Mouse (Mus musculus) intestine, embryonic 14.5 days (tissue): ENCODE data around the gene Snx29. TPM values are rescaled to one million over a fixed set of nuclear protein-coding genes. Genes with fewer than 3 reads are reported as not detected.
A peak's percentile ranks its signal among the peaks of the same experiment; 100 is the strongest.

Experiments
- ATAC-seq: fragments of 200-750 bp; cut with Nextera tagmentation; replicated peaks from 2 replicates; pipeline ENCODE4 v1.8.0; 2017; ENCODE audit warnings: low read depth, moderate number of reproducible peaks, moderate TSS enrichment, moderate library complexity; ENCODE audit not compliant: low FRiP score, low TSS enrichment
- DNase-seq: peaks from one replicate; pipeline ENCODE4 v3.0.0-alpha.2; 2018; ENCODE audit warnings: low spot score
- H3K27ac ChIP-seq: fragments of 300-500 bp; sonication (generic); 2 replicates; pipeline ENCODE4 v1.5.1; 2014; ENCODE audit warnings: low read depth, mild to moderate bottlenecking, control low read depth
- H3K27me3 ChIP-seq: fragments of 300-500 bp; sonication (generic); replicated peaks from 2 replicates; pipeline ENCODE4 v1.6.1; 2014; ENCODE audit warnings: low read length, control low read depth; ENCODE audit not compliant: control insufficient read depth, insufficient read depth
- H3K36me3 ChIP-seq: fragments of 300-500 bp; sonication (generic); 2 replicates; pipeline ENCODE4 v1.6.1; 2014; ENCODE audit warnings: low read length, control low read depth; ENCODE audit not compliant: control insufficient read depth, insufficient read depth
- H3K4me1 ChIP-seq: fragments of 300-500 bp; sonication (generic); replicated peaks from 2 replicates; pipeline ENCODE4 v1.6.1; 2014; ENCODE audit warnings: low read length, control low read depth, mixed read lengths; ENCODE audit not compliant: control insufficient read depth, insufficient read depth
- H3K4me2 ChIP-seq: fragments of 300-500 bp; sonication (generic); 2 replicates; pipeline ENCODE4 v1.6.1; 2014; ENCODE audit warnings: low read length
- H3K4me3 ChIP-seq: fragments of 300-500 bp; sonication (generic); 2 replicates; pipeline ENCODE4 v1.5.1; 2014; ENCODE audit warnings: low read depth, low read length, control low read depth, mixed read lengths
- H3K9ac ChIP-seq: fragments of 300-500 bp; sonication (generic); 2 replicates; pipeline ENCODE4 v1.6.1; 2014; ENCODE audit warnings: mild to moderate bottlenecking, low read length
- H3K9me3 ChIP-seq: fragments of 300-500 bp; sonication (generic); 2 replicates; pipeline ENCODE4 v1.6.1; 2016; ENCODE audit warnings: low read length, control low read depth; ENCODE audit not compliant: control insufficient read depth
- WGBS: fragments of 180-500 bp; shearing (Covaris S2); extraction: QIAGEN DNeasy Blood & Tissue Kit; methylation state at CpG from one replicate; pipeline ENCODE4 v1.1.7; 2014; 5-methylcytosine and 5-hydroxymethylcytosine counted together
- polyA plus RNA-seq: library from polyadenylated mRNA; unstranded; fragments of >200 nt; fragmentation: Nextera tagmentation; extraction: Ambion mirVana; gene quantifications from 2 replicates; pipeline ENCODE4 v1.2.1, GENCODE M21; 2014

Gene Snx29
- polyA plus RNA-seq, 1 experiment from 2014 or later: 6.3 TPM

DNA sequence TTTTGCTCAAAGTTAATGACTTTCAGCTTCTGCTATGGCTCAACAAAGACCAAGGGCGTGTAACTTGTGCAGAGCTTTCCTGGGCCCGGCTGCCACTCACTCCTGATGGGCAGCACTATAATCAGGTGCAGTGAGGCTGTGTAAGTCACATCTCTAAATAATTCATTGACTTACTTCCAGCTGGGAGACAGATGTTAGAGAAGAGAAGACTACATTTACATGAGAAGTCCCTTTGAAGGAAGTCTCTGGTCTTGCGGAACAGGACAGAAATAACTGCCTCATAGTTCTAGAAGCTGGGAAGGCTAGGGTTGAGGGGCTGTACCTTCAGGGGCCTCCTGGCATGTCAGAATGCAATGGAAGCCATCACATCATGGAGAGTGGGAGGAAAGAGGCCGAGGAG, 127.9 kb downstream of the Snx29 start:
- no peak overlapping the region for H3K4me2 ChIP-seq
- peaks cover 6% of the 10 kb centered on the region; the same call in 1 of the 2 replicates for H3K36me3 ChIP-seq
- no peak overlapping the region for H3K27ac ChIP-seq
- WGBS: 83% methylated on average over 4 of the region's 4 CpGs
- H3K4me1 ChIP-seq: no peaks in the 10 kb centered on the region
- ATAC-seq (no peak), DNase-seq (no peak)
- H3K27me3 ChIP-seq: no peaks in the 10 kb centered on the region
- H3K9ac ChIP-seq: no peak overlapping the region
- H3K4me3 ChIP-seq: no peak overlapping the region
- H3K9me3 ChIP-seq: no peaks in the 10 kb centered on the region

DNA sequence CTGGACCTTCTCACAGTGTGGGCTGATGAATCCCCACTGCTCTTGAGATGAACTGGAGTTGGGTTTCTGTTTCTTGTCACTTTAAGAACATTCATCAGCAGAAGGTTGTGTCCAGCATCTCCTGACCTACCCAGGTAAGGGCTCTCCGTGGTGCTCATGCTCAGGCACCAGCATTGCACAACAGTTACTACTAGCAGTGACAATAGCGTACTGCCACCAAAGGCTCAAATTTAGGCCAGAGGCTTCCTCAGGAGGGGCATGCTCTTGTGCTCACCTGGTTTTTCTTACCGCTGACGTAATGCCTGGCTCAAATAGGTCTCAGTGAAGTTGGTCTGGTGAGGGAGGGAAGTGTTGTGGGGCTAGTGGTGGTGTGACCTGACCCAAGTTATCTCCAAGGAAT, 132.2 kb downstream of the Snx29 start:
- H3K27me3 ChIP-seq: no peaks in the 10 kb centered on the region
- 0 out of 2 replicates have a peak, but pooled peaks cover 4% of the 10 kb centered on the region for H3K36me3 ChIP-seq
- no peak overlapping the region for H3K4me2 ChIP-seq
- no peak for DNase-seq
- WGBS: 97% methylated on average over 4 of the region's 4 CpGs
- no peak overlapping the region for H3K27ac ChIP-seq
- H3K9ac ChIP-seq: no peak overlapping the region
- H3K4me3 ChIP-seq: no peak overlapping the region
- H3K4me1 ChIP-seq: no peaks in the 10 kb centered on the region
- H3K9me3 ChIP-seq: no peaks in the 10 kb centered on the region
- no peak for ATAC-seq

DNA sequence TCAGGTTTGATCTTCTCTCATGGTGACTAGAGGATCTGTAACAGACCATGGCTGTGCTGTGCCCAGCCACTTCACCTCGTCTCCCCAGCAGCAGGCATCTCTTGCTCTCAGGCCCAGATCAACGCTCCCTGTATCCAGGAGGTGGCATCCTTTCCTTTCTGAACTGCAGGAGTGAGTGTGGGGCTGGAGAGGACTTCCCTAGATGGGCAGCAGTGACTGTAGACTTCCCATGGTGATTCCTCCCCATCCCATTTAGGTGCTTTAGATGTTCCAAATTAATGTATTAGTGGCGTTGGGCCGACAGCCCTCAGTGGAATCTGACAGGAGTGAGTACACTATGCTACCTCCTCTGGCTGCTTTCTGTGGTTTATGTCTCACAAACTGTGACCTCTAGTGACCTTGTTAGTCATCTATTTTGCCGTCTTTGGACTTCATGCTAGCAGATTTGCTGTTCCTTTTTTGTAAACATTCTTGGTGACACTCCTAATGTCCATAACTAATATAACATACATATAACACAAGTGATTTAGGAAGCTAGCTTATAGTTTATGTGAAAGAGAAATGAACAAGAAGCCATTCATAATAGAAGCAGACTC, 132.9 kb downstream of the Snx29 start:
- no peak overlapping the region for H3K27ac ChIP-seq
- ATAC-seq (no peak), DNase-seq (no peak)
- H3K9me3 ChIP-seq: no peaks in the 10 kb centered on the region
- WGBS: 76% methylated on average over 5 of the region's 5 CpGs
- 0 out of 2 replicates have a peak, but pooled peaks cover 4% of the 10 kb centered on the region for H3K36me3 ChIP-seq
- H3K4me3 ChIP-seq: no peak overlapping the region
- H3K4me2 ChIP-seq: no peak overlapping the region
- H3K27me3 ChIP-seq: no peaks in the 10 kb centered on the region
- H3K9ac ChIP-seq: no peak overlapping the region
- H3K4me1 ChIP-seq: no peaks in the 10 kb centered on the region

DNA sequence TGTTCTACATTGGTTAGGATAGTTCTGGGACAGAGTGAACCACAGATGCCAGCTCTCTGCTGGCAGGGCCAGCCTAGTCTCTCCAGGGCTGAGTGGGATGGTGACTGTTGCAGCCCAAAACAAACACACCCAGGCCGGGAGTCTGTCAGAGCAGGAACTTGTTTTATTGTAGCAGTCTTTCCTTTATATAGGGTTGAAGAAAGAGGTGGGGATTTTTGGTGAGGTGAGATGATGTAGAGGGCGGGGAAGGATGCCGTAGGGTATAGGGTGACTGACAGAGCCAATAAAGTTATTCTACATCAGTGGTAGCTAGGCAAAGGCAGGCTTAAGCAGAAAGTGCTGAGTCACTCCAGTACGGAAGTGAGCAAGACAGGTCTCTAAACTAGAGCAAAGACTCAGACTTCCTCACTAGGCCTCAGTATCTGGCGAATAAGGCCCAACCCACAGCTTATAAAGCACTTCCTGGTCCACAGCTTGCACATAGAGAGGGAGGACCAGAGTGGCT, 133.5 kb downstream of the Snx29 start:
- Histone ChIP-seq H3K4me3 (no peak overlapping the region), H3K4me2 (no peak overlapping the region), H3K27me3 (no peaks in the 10 kb centered on the region), H3K27ac (no peak overlapping the region), H3K4me1 (no peaks in the 10 kb centered on the region), H3K9ac (no peak overlapping the region), H3K9me3 (no peaks in the 10 kb centered on the region), H3K36me3 (0 out of 2 replicates have a peak, but pooled peaks cover 4% of the 10 kb centered on the region)
- ATAC-seq (peak; percentile 53; the same call in 1 of the 2 replicates), DNase-seq (no peak)
- 75% methylated on average over 5 of the region's 5 CpGs for WGBS

DNA sequence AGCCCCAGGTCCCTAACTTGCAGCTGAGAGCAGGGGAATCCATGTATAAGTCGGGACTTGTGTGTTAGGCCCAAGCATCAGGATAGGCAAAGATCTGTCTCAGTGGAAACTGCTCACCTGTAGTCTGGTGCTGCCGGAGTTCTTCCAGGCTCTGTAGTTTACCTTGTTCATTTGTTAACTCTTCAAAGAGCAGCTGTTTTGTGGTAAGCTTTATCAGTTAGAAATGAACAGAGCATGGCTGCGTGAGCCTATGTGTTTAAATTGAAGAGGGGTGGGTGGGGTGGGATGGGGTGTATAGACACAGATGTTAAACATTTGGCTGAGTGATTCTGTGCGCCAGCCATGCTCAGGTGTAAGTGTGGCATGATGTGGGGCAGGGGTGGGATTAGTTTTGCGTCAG, 134.4 kb downstream of the Snx29 start:
- Histone ChIP-seq H3K4me1 (no peaks in the 10 kb centered on the region), H3K9ac (no peak overlapping the region)

DNA sequence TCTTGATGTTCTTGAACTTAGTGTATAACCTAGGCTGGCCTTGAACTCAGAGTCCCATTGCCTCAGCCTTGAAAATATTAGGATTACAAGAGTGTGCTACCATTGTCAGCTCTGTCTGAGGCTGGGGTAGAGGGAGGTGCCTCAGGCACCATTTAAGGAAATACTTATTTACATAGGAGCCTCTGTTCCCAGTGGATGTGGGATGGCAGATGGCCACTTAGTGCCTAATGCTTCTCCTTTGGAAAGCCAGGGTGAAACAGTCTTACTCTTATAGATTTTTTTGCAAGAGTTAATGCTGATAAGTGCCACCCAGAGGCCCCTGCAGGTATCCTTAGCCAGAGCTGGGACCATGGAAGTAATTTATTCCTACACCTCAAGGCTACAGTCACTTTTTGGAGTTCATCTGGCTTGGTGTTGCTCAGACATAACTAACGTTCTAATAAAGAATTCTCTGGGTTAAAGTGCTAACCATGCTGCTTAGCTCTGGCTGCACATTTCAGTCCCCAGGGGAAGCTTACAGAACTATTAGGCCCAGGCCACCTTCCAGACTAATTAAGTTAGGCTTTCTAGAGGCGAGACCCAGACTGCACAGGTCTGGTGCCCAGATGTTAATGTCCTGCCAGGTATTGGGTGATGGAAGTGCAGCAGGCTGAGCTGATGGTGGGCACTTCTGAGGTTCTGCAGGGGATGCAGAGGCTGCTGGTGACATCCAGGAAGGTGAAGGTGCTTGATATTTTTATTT, 135.1 kb downstream of the Snx29 start:
- no peak overlapping the region for H3K4me2 ChIP-seq
- H3K4me3 ChIP-seq: no peak overlapping the region
- 0 out of 2 replicates have a peak, but pooled peaks cover 4% of the 10 kb centered on the region for H3K36me3 ChIP-seq
- ATAC-seq: no peak
- H3K27ac ChIP-seq: no peak overlapping the region
- no peak for DNase-seq
- 63% methylated on average over 2 of the region's 2 CpGs for WGBS
- H3K27me3 ChIP-seq: no peaks in the 10 kb centered on the region
- H3K9me3 ChIP-seq: no peaks in the 10 kb centered on the region
- no peak overlapping the region for H3K9ac ChIP-seq
- H3K4me1 ChIP-seq: no peaks in the 10 kb centered on the region

More for the DNA sequence above, 134.4 kb downstream of the Snx29 start:
- no peaks in the 10 kb centered on the region for H3K9me3 ChIP-seq
- no peak overlapping the region for H3K27ac ChIP-seq
- no peak overlapping the region for H3K4me3 ChIP-seq
- DNase-seq (no peak), ATAC-seq (no peak)
- no peak overlapping the region for H3K4me2 ChIP-seq
- H3K27me3 ChIP-seq: no peaks in the 10 kb centered on the region
- H3K36me3 ChIP-seq: 0 out of 2 replicates have a peak, but pooled peaks cover 4% of the 10 kb centered on the region
- 76% methylated on average over 5 of the region's 5 CpGs for WGBS

DNA sequence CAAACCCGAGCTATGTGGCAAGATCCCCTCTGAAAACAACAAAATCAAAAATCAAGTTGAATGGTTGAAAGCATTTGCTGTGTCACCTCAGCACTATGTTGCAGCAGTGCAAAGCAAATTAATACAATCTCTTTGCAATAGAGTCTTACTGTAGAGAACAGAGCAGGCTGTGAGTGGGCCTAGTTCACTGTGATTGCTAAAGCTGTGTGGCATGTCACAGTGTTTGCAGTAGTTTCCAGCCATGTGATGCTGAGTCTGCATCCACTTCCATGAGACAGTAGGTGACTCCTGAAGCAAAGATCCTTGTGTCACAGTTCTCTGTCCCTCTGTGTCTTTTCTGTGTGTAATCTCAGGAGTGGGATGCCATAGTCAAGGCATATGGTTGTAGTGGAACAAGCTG, 137.5 kb downstream of the Snx29 start:
- no peaks in the 10 kb centered on the region for H3K36me3 ChIP-seq
- 97% methylated on average over 1 of the region's 1 CpGs for WGBS
- H3K4me1 ChIP-seq: no peaks in the 10 kb centered on the region
- no peak overlapping the region for H3K27ac ChIP-seq
- no peak for ATAC-seq
- H3K9ac ChIP-seq: no peak overlapping the region
- no peak overlapping the region for H3K4me2 ChIP-seq
- H3K9me3 ChIP-seq: no peaks in the 10 kb centered on the region
- no peak overlapping the region for H3K4me3 ChIP-seq
- H3K27me3 ChIP-seq: no peaks in the 10 kb centered on the region
- DNase-seq: no peak

DNA sequence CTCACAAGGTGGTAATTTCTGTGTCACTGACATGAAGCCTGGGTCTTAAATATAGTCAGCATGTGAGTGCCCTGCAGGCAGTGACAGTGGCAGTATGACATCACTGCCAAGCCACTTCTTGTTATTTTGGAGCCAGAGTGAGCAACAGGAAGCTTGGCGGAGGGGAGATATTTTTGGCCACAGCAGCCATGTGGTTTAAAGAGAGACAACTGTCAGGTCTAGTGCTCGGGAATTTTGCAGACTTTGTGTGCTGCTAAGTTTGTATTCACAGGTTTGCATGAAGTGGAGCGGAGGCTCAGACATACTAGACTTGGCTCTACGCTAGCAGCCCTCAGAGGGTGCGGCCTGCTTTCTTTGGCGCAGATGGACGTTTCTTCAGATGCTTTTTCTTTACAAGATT, 138.9 kb downstream of the Snx29 start:
- Histone ChIP-seq H3K4me1 (no peaks in the 10 kb centered on the region), H3K4me3 (no peak overlapping the region), H3K27me3 (no peaks in the 10 kb centered on the region), H3K27ac (no peak overlapping the region), H3K9ac (no peak overlapping the region), H3K36me3 (no peaks in the 10 kb centered on the region), H3K9me3 (no peaks in the 10 kb centered on the region), H3K4me2 (no peak overlapping the region)
- 75% methylated on average over 7 of the region's 7 CpGs for WGBS
- DNase-seq: no peak
- ATAC-seq: no peak
